In the genomic region with DNA sequence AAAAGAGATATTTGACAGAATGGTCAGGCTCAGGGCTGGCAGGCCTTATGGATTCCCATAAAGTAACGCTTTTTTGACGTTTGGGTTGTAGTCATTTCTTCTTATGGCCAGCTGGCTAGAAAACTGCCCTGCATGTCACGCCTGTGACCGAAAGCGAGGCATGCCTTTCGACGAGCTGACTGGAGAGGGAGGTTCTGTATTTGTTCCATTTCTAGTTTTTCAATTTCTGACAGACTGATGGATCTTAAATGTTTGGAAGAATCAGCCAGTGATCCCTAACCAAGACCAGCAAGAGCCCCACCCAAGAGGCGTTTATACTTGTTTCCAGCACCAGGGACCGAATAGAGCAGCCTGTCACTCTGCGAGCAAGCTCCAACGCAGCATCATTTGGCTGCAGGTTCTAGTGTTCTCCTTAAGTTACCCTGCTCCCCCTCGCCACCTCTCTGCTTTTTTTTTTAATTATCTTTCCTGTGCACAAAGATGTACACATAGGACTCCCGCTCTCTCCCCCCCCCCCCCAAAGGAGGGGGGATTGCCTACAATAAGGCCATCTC, we compare ENCODE assay signal across 9 mouse cellular contexts.
DNase-seq lines count a peak whose midpoint lies in the region; ATAC-seq and TF ChIP-seq lines count a peak whose summit lies in the region.
"Had no signal": no experiment of that assay in that cellular context is flagged by ENCODE, and none has a peak within 500 bp of the region (broad histone marks: within the 10 kb centered on the region; RNA-seq: fewer than 3 reads in every experiment).

No protein-coding gene starts in this region.

- no peaks in the 10 kb centered on the region for H3K9me3 ChIP-seq in heart, embryonic 16.5 days (replicated peaks; ENCODE audit: control insufficient read depth, low read length)
- H3K9me3 ChIP-seq in forebrain, embryonic 11.5 days (ENCODE audit: control insufficient read depth, low read length), result no peaks in the 10 kb centered on the region
- no peaks in the 10 kb centered on the region for H3K9me3 ChIP-seq in midbrain, embryonic 12.5 days

- peak overlapping the region; percentile 43 for H3K4me2 ChIP-seq in heart, embryonic 16.5 days (ENCODE audit: low read depth, low read length)
- H3K4me2 ChIP-seq in forebrain, embryonic 11.5 days (ENCODE audit: low read depth, low read length, severe bottlenecking), result peak overlapping the region; percentile 47
- peak overlapping the region; percentile 58 for H3K4me2 ChIP-seq in midbrain, embryonic 12.5 days (replicated peaks)

- DNase-seq in heart, adult 2 months, result no peak
- no peak for DNase-seq in forebrain, embryonic 11.5 days (ENCODE audit: low spot score)
- DNase-seq in left cerebral cortex, adult 2 months (ENCODE audit: extremely low spot score in 1 of 2, low spot score in 2 of 2), result no peak
- DNase-seq in testis, postnatal 10 days (ENCODE audit: low spot score), result no peak
- no peak for DNase-seq in thymus, postnatal 4 days
- DNase-seq: kidney, adult 8-10 months had no signal

- TF ChIP-seq CTCF in heart, adult 2 months (IDR thresholded peaks at IDR 0.05), result no peak
- no peak for TF ChIP-seq CTCF in cortical plate, adult 2 months (IDR thresholded peaks at IDR 0.05; ENCODE audit: extremely low read depth, insufficient read depth, low read length)
- TF ChIP-seq CTCF in left cerebral cortex, adult 2 months (IDR thresholded peaks at IDR 0.05), result no peak

- no peaks in the 10 kb centered on the region for H3K27me3 ChIP-seq in heart, embryonic 16.5 days (ENCODE audit: control insufficient read depth, insufficient read depth, low read length)
- H3K27me3 ChIP-seq in heart, adult 2 months (ENCODE audit: control insufficient read depth, insufficient read depth, low read length), result no peaks in the 10 kb centered on the region
- no peaks in the 10 kb centered on the region for H3K27me3 ChIP-seq in forebrain, embryonic 11.5 days (ENCODE audit: control insufficient read depth, insufficient read depth, low read length)
- 0 out of 2 replicates have a peak, but pooled peaks cover 1% of the 10 kb centered on the region for H3K27me3 ChIP-seq in midbrain, embryonic 12.5 days

- H3K4me3 ChIP-seq in heart, embryonic 16.5 days (ENCODE audit: low read length), result no peak overlapping the region
- no peak overlapping the region for H3K4me3 ChIP-seq in heart, adult 2 months
- H3K4me3 ChIP-seq in cortical plate, adult 2 months (ENCODE audit: insufficient read depth, low read length), result peak overlapping the region; percentile 14
- peak overlapping the region; percentile 19 for H3K4me3 ChIP-seq in forebrain, embryonic 11.5 days (ENCODE audit: low read depth, low read length)
- H3K4me3 ChIP-seq in midbrain, embryonic 12.5 days, result peak overlapping the region; percentile 32
- no peak overlapping the region; the same call in 1 of the 2 replicates for H3K4me3 ChIP-seq in left cerebral cortex, adult 2 months

- WGBS in heart, embryonic 16.5 days, result 53% methylated on average over 13 of the region's 13 CpGs
- 61% methylated on average over 13 of the region's 13 CpGs for WGBS in heart, adult 2 months
- WGBS in forebrain, embryonic 11.5 days, result 23% methylated on average over 13 of the region's 13 CpGs
- 23% methylated on average over 13 of the region's 13 CpGs for WGBS in midbrain, embryonic 12.5 days

- no peaks in the 10 kb centered on the region for H3K79me2 ChIP-seq in heart, adult 2 months (replicated peaks; ENCODE audit: control insufficient read depth, insufficient read depth, low read length)

- H3K4me1 ChIP-seq in heart, embryonic 16.5 days (ENCODE audit: control insufficient read depth, insufficient read depth, low read length), result no peaks in the 10 kb centered on the region
- no peaks in the 10 kb centered on the region for H3K4me1 ChIP-seq in heart, adult 2 months (ENCODE audit: control insufficient read depth, insufficient read depth, low read length)
- 0 out of 2 replicates have a peak, but pooled peaks cover 1% of the 10 kb centered on the region for H3K4me1 ChIP-seq in cortical plate, adult 2 months (ENCODE audit: control insufficient read depth, insufficient read depth, low read length)
- peaks cover 9% of the 10 kb centered on the region for H3K4me1 ChIP-seq in forebrain, embryonic 11.5 days (replicated peaks; ENCODE audit: control insufficient read depth, insufficient read depth, low read length)
- H3K4me1 ChIP-seq in midbrain, embryonic 12.5 days, result 0 out of 2 replicates have a peak, but pooled peaks cover 6% of the 10 kb centered on the region

- no peak for ATAC-seq in heart, embryonic 16.5 days (replicated peaks; ENCODE audit: extremely low read depth, insufficient read depth, low FRiP score)
- ATAC-seq in forebrain, embryonic 11.5 days (replicated peaks; ENCODE audit: low FRiP score), result peak; percentile 55
- 0 out of 2 replicates have a peak, but pooled peaks have one; percentile 38 for ATAC-seq in midbrain, embryonic 12.5 days (ENCODE audit: low FRiP score, low read depth)

- no peak overlapping the region for H3K27ac ChIP-seq in heart, embryonic 16.5 days (ENCODE audit: low read length)
- no peak overlapping the region for H3K27ac ChIP-seq in heart, adult 2 months
- no peak overlapping the region for H3K27ac ChIP-seq in cortical plate, adult 2 months (ENCODE audit: insufficient read depth, low read length)
- H3K27ac ChIP-seq in forebrain, embryonic 11.5 days (ENCODE audit: low read depth, low read length), result 0 out of 2 replicates have a peak overlapping the region, but pooled peaks have one; percentile 4
- no peak overlapping the region for H3K27ac ChIP-seq in midbrain, embryonic 12.5 days (replicated peaks)
- H3K27ac ChIP-seq in left cerebral cortex, adult 2 months, result no peak overlapping the region

- intact Hi-C loops in heart, adult 2 months (cut with DNase I), result no loop called here
- intact Hi-C loops in left cerebral cortex, adult 2 months (cut with DNase I), result no loop called here

- no peak for TF ChIP-seq POLR2A in heart, adult 2 months (IDR thresholded peaks at IDR 0.05; ENCODE audit: insufficient read depth, low read depth, low read length)
- TF ChIP-seq POLR2A in cortical plate, adult 2 months (IDR thresholded peaks at IDR 0.05; ENCODE audit: extremely low read depth, insufficient read depth, low read length), result no peak

- H3K36me3 ChIP-seq in heart, embryonic 16.5 days (ENCODE audit: control insufficient read depth, insufficient read depth), result no peaks in the 10 kb centered on the region
- H3K36me3 ChIP-seq in heart, adult 2 months (ENCODE audit: control insufficient read depth, insufficient read depth, low read length), result no peaks in the 10 kb centered on the region
- no peaks in the 10 kb centered on the region for H3K36me3 ChIP-seq in forebrain, embryonic 11.5 days (ENCODE audit: control insufficient read depth, insufficient read depth, low read length)
- no peaks in the 10 kb centered on the region for H3K36me3 ChIP-seq in midbrain, embryonic 12.5 days

- no peak overlapping the region for H3K9ac ChIP-seq in heart, embryonic 16.5 days (ENCODE audit: low read length)
- H3K9ac ChIP-seq in heart, adult 2 months (ENCODE audit: low read depth, low read length), result no peak overlapping the region
- H3K9ac ChIP-seq in forebrain, embryonic 11.5 days (ENCODE audit: low read length), result peak overlapping the region; percentile 21; the same call in 1 of the 2 replicates
- peak overlapping the region; percentile 41 for H3K9ac ChIP-seq in midbrain, embryonic 12.5 days (replicated peaks)

- no peak for TF ChIP-seq EP300 in heart, adult 2 months (IDR thresholded peaks at IDR 0.05; ENCODE audit: insufficient read depth, low read depth, low read length)

Comparison
In these comparisons a context has a peak if more than half of its experiments do, and no peak if none do; other contexts are left out.
1. H3K4me3 ChIP-seq: peak in cortical plate, adult 2 months (single experiment), forebrain, embryonic 11.5 days (single experiment) and midbrain, embryonic 12.5 days (single experiment); none in heart, embryonic 16.5 days (single experiment), heart, adult 2 months (single experiment) and left cerebral cortex, adult 2 months (single experiment).
2. H3K9ac ChIP-seq: peak in forebrain, embryonic 11.5 days (single experiment) and midbrain, embryonic 12.5 days (single experiment); none in heart, embryonic 16.5 days (single experiment) and heart, adult 2 months (single experiment).
3. Peak in every context shown above with its lines, with median percentiles within 50 percentile points of each other: H3K4me2 ChIP-seq.